Mouse (Mus musculus) T-helper 1 cell (primary cell): ENCODE measurements at regions not wholly inside any gene's neighbourhood (a gene's known extent, or its start where the extent isn't known, plus 50 kb on each side); places are given as distances from the start of the nearest gene placed in this dataset.

Source experiments
- in situ Hi-C: fragments of 300-600 bp; cut with MboI, MseI; formaldehyde crosslinking; loops from one replicate; pipeline ENCODE4 v1.15.1; 2025; ENCODE audit warnings: high pct_unique_total_duplicates

DNA sequence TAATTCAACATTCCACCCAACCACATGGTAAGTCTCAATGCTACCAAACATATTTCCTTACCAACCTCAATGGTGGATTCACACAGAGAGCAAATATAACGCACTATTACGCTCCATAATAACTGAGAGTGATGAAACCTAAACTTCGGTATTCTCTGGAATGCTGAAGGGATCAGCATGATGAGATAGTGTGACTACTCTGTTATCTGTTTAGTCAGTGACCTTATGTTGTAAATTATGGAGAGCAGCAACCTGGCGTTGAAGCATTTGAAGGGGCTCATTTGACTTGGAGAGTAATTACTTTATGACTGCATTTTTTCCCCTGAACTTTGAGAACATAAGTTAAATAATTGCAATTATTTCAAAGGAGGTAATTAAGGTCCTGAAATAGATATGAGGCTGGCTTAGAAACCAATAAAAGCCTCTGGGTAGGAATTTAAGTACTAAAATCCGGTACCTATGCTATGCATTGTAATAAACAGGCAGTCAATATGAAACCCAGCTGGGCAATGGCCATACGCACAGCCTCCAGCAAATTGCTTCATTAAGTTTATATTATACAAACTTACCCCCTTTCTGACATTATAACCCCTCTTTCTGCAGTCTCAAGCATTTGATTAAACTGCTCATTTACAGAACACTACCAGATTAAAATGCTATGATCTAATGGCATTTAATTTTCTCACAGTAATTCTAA lies 1378.9 kb upstream of the Jmjd1c start:
- in situ Hi-C loops: no loop called here

DNA sequence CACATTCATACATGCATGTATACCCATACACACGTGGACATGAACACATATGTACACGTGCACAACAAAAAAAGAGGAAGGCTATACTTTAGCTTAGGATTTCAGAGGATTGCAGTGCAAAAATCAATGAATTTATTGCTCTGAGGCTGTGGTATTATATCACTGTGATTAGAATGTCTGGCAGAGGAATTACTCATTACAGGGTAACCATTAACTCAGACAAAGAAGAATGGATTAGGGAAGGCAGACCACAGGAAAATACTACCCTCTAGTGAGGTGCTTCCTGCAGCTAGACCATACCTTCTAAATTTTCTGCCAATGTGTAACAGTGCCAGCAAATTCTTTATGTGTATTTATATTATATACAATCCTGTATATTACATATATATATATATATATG lies 1373.4 kb upstream of the Jmjd1c start:
- in situ Hi-C loops: no loop called here

DNA sequence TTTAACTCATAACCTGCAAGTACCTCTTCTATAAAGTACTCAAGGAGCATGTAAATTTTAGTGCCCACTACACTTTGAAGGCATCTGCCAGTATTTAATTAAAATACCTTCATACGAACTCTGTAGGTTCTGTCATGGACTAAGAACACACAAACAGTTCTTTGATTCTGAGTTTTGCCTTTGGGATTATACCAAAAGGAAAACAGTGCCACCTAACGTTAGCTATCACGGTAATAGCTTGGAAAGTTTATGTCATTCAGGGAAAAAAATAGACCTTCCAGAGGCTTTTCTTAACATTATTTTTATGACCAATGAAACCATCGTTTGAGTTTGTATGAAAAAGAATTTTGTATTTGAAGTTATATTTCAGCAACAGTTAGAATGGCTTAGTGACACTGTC lies 1326.5 kb upstream of the Jmjd1c start:
- in situ Hi-C loops: no loop called here

DNA sequence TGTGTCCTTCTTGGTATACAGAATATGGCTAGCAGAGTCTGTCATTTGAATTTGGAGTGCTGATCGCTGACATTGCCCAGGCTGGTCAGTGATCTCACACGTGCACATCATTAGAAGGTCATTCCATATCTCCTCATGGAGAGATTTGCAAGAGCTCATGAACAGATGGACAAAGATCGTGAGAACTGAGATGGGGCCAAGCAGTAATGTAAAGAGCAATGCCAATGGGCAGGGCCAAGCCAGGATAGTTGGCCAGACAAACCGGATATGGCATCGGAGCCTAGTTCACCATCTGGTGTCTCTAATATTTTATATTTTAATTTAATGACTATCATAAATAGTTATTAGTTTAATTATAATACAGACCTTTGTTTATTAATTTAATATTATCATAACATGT lies 1324.0 kb upstream of the Jmjd1c start:
- in situ Hi-C loops: loop anchor here (10.0 kb wide), 1 partner anchor 913 kb away; no protein-coding TSS in a partner anchor

DNA sequence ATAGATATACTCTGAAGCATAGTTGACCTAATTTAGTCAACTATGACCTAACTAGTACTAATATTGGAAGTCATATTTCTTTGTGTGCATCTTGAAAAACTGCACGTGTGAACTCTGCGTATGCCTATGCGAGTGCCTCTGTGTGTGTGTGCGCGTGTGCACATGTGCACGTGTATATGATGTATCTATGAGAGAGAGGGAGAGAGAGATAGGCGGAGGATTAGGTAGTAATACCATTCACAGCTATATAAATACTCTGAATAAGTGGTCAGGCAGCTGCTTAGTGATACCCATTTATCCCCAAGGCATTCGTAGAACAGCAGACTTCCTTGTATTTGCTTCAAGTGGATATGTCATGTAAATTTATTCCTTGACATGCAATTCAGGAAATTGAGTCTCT lies 1310.9 kb upstream of the Jmjd1c start:
- in situ Hi-C loops: no loop called here
